In genomic region chr11:107250882-107251281, GRCm38 (mm10) we compare ENCODE assay signal across 18 mouse cellular contexts.
"Had no signal": no experiment of that assay in that cellular context is flagged by ENCODE, and none has a peak within 500 bp of the region (broad histone marks: within the 10 kb centered on the region; RNA-seq: fewer than 3 reads in every experiment).

No protein-coding gene starts in this region.

- H3K27ac ChIP-seq: limb, embryonic 12.5 days; limb, embryonic 15.5 days; liver, embryonic 14.5 days; macrophage; midbrain, embryonic 12.5 days; midbrain, embryonic 15.5 days; neural tube, embryonic 12.5 days; neural tube, embryonic 15.5 days; stomach, embryonic 15.5 days had no signal

- H3K9ac ChIP-seq: limb, embryonic 12.5 days; limb, embryonic 15.5 days; liver, embryonic 14.5 days; liver, postnatal 0 days; lung, embryonic 14.5 days; midbrain, embryonic 12.5 days; midbrain, embryonic 15.5 days; neural tube, embryonic 12.5 days; neural tube, embryonic 15.5 days; stomach, embryonic 15.5 days had no signal

- H3K4me3 ChIP-seq: limb, embryonic 12.5 days; limb, embryonic 15.5 days; midbrain, embryonic 12.5 days; midbrain, embryonic 15.5 days; neural tube, embryonic 12.5 days; neural tube, embryonic 15.5 days; stomach, embryonic 15.5 days had no signal

- H3K27me3 ChIP-seq: limb, embryonic 12.5 days; limb, embryonic 15.5 days; midbrain, embryonic 12.5 days; midbrain, embryonic 15.5 days; neural tube, embryonic 12.5 days; neural tube, embryonic 15.5 days; stomach, embryonic 15.5 days had no signal

- DNase-seq: kidney, postnatal 14 days; kidney, postnatal 4 days; left cerebral cortex, postnatal 4 days; right cerebral cortex, adult 18-20 months; right cerebral cortex, postnatal 14 days; right cerebral cortex, postnatal 4 days; spleen, adult 18-20 months had no signal

- H3K9me3 ChIP-seq: limb, embryonic 15.5 days; midbrain, embryonic 15.5 days; neural tube, embryonic 12.5 days; neural tube, embryonic 15.5 days; stomach, embryonic 15.5 days had no signal

- H3K4me1 ChIP-seq: limb, embryonic 12.5 days; midbrain, embryonic 12.5 days; midbrain, embryonic 15.5 days; neural tube, embryonic 12.5 days; stomach, embryonic 15.5 days had no signal

- H3K36me3 ChIP-seq: midbrain, embryonic 15.5 days had no signal
